Mouse (Mus musculus): ENCODE data around the gene Hs3st2.
"Not testable (repeated sequence)": the region's sequence is repeated elsewhere in the genome, so short reads cannot be mapped to it uniquely, and the experiment has no call there.

Hs3st2 gene

GRCm38 (mm10) chr7:121391225-121391983 lies at the start of gene Hs3st2:
Hs3st2 (plus strand) TSS chr7:121391859.
- DNase-seq = peak; percentile 61 to 63

- DNase-seq = no peak
Observed at GRCm38 (mm10) chr7:121348284-121348963, 43.2 kb upstream of the Hs3st2 start.

- DNase-seq = no peak
Observed at GRCm38 (mm10) chr7:121351688-121352087, 40.0 kb upstream of the Hs3st2 start.

GRCm38 (mm10) chr7:121361448-121361847 lies 30.2 kb upstream of the Hs3st2 start:
- DNase-seq = not testable (repeated sequence)

GRCm38 (mm10) chr7:121365584-121365983 lies 26.1 kb upstream of the Hs3st2 start:
- DNase-seq = no peak

- no peak for DNase-seq
Observed at GRCm38 (mm10) chr7:121367185-121367584, 24.5 kb upstream of the Hs3st2 start.

- DNase-seq = no peak
Observed at GRCm38 (mm10) chr7:121371990-121372389, 19.7 kb upstream of the Hs3st2 start.

GRCm38 (mm10) chr7:121375456-121375855 lies 16.2 kb upstream of the Hs3st2 start:
- DNase-seq = no peak

- no peak for DNase-seq
Observed at GRCm38 (mm10) chr7:121378942-121379341, 12.7 kb upstream of the Hs3st2 start.

GRCm38 (mm10) chr7:121391984-121392739 lies 503 bp downstream of the Hs3st2 start:
- DNase-seq = peak; percentile 63 to 66

- no peak for DNase-seq
Observed at GRCm38 (mm10) chr7:121392740-121392993, 1.0 kb downstream of the Hs3st2 start.

GRCm38 (mm10) chr7:121393884-121394283 lies 2.2 kb downstream of the Hs3st2 start:
- DNase-seq = peak; percentile 15 to 54

GRCm38 (mm10) chr7:121394875-121395274 lies 3.2 kb downstream of the Hs3st2 start:
- DNase-seq = no peak

- no peak for DNase-seq
Observed at GRCm38 (mm10) chr7:121410716-121411506, 19.3 kb downstream of the Hs3st2 start.

- no peak for DNase-seq
Observed at GRCm38 (mm10) chr7:121411507-121411898, 19.8 kb downstream of the Hs3st2 start.

- no peak for DNase-seq
Observed at GRCm38 (mm10) chr7:121436884-121437283, 45.2 kb downstream of the Hs3st2 start.

GRCm38 (mm10) chr7:121441186-121441585 lies 49.5 kb downstream of the Hs3st2 start:
- no peak for DNase-seq

- no peak for DNase-seq
Observed at GRCm38 (mm10) chr7:121444336-121444735, 52.7 kb downstream of the Hs3st2 start.

- no peak for DNase-seq
Observed at GRCm38 (mm10) chr7:121446281-121446680, 54.6 kb downstream of the Hs3st2 start.

GRCm38 (mm10) chr7:121450951-121451843 lies 59.5 kb downstream of the Hs3st2 start:
- no peak for DNase-seq

GRCm38 (mm10) chr7:121456716-121457115 lies 65.1 kb downstream of the Hs3st2 start:
- DNase-seq = no peak

GRCm38 (mm10) chr7:121458075-121458474 lies 66.4 kb downstream of the Hs3st2 start:
- no peak for DNase-seq
